Mouse (Mus musculus): ENCODE results near the gene Fitm2. TPM values are rescaled to one million over a fixed set of nuclear protein-coding genes. Genes with fewer than 3 reads are reported as not detected.

Gene Fitm2
- total RNA-seq, 2 experiments from 2014 or later: 83.6 to 87.8 TPM

DNA sequence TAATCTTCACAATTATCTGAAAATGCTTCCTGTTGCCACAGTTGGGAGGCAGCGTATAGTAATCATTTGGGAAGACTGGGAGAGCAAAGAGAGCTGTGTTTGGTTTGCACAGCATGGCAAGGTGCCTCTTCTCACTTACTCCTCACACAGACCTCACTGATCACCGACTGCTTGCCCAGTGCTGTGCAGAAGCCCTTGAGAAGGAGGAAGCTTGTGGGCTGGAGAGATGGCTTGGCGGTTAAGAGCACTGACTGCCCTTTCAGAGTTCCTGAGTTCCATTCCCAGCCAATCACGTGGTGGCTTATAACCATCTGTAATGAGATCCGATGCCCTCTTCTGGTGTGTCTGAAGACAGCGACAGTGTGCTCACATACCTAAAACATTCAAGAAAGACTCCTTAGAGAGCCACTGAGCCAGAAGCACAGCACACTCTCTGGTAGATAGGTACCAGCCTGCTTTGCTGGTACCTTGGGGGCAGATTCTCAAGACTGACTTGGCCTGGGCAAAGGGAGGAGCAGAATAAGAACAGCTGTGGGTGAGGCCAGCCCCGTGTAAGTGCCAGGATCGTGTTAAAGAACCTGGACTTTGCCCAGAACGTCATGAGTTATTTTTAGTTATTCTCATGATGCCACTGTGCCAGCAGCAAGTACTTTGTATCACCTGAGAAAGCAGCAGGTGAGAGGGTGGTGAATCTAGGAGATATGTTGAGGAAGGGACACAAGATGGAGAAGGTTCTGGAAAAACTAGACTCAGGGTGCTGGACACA is 49.4 kb downstream of the Fitm2 start:
- no peak for DNase-seq

DNA sequence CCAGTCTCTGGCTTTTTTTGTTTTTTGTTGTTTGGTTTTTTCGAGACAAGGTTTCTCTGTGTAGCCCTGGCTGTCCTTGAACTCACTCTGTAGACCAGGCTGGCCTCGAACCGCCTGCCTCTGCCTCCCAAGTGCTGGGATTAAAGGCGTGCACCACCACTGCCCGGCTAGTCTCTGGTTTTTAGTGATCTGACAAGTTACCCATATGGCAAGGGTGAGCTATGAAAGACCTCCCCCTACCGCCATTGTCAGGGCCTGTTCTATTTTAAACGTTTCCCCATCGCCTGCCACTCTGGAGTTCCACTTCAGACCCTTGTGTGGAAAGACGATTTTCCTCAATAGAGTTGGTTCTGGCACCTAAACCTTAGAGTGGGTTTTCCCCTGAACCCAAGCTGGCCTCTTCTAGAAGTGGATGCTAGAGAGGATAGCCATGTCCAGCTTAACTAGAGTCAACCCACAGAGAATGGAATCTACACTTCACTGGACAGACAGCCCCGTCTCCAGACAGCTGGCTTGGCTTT is 52.0 kb downstream of the Fitm2 start:
- DNase-seq: no peak

DNA sequence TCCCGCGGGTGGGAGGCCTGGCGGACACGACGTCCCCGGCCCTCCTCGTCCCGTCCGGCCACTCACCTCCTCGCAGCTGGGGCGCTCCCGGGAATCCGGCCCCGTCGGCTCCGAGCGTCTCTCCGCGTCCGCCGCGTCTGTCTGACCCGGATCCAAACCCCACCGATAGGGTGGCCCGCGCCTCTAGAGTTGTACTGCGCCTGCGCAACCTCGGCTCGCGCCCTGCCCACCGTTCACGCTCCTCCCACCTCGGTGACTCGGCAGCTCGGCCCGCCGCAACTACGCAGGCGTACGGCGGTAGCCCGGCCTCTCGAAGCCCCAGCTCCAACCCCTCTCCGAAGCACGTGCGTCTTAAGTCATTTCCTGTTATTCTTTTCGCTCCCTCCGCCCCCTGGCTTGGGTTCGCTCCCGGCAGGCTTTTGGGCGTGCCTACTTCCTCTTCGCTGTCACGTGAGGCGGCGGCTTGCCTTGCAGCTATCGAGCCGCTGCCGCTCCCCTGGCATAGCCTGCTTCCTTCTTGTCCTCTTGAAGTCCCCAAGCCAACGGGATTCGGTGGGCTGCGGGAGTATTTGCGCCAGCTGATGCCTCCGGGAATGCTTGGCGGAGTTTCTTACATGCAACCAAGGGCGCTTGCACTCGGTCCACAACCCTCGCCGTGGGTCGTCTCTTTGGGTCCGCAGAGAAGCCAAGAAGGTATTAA is 52.9 kb downstream of the Fitm2 start:
- peak; percentile 99 to 100 for DNase-seq

DNA sequence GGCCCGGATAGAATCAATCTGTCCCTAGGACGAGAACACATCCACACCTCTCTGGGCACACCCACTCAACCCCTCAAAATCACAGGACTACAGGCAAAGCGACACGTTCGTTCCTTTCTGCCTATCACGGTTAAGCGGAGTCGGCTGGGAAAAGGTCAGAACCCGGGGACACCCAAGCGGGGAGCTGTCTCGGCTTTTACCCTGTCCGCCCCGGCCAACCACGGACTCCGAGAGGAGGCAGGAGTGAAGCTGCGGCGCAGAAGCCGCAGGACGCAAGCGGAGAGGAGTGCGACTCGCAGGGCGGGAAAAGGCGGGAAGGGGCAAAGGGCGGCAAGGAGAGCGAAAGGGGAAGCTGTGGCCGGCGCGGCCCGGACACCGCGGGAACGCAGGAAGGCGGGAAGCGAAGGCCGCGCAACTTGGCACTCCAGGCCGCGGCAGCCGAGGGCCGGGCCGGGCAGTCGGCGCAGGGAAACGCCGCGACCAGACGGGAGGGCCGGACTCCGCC is 53.5 kb downstream of the Fitm2 start:
- no peak for DNase-seq

DNA sequence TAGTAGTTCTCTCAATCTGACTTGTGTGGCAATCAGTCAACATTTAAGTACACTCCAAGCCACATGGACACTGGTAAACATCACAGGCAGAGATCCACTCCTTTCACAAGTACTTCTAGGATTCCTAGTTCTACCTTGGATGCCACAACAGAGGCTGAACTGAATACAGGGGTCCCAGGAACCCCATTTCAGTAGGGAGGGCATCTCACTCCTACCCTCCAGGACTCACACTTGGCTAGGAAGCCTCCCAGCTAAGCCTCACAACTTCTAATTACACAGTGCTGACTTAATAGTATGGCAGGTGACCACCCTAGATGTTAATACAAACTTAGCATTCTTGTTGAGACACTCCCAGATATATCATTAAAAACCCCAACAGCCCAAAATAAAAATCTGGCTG is 54.6 kb downstream of the Fitm2 start:
- DNase-seq: no peak

DNA sequence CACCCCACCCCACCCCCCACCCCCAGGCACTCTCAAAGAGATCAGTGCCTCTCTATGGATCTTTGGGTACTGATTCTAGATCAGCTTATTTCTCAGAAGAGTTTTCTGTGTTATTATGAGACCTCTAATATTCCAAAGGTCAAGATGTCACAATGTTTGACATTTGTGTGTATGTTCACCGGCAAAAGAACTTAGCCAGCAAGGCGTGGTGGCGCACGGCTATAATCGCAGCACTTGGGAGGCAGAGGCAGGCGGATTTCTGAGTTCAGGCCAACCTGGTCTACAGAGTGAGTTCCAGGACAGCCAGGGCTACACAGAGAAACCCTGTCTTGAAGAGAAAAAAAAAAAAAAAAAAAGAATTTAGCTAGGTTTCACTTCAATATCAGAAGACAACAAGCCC is 55.4 kb downstream of the Fitm2 start:
- no peak for DNase-seq

Other genes with a start within 250 kb of the Fitm2 start
- 1 to 10 TPM; 3.4 to 5.3 TPM for gene Jph2, start 74.6 kb downstream of the Fitm2 start, total RNA-seq (2021)
- gene Oser1, start 47.9 kb downstream of the Fitm2 start, total RNA-seq (2021): 10 to 100 TPM; 37.2 to 43.4 TPM
- gene Gdap1l1, start 34.2 kb downstream of the Fitm2 start, total RNA-seq (2021): 1 to 10 TPM; 2.8 to 3.1 TPM
- not detected for gene R3hdml, start 19.7 kb upstream of the Fitm2 start, total RNA-seq (2021)
- gene Hnf4a, start 34.2 kb upstream of the Fitm2 start, total RNA-seq (2021): under 1 TPM in 1 of 2 experiments, not detected in 1; 0.40 TPM
- gene Ttpal, start 129.7 kb upstream of the Fitm2 start, total RNA-seq (2021): 10 to 100 TPM; 22.7 to 34.8 TPM
- gene Serinc3, start 172.5 kb upstream of the Fitm2 start, total RNA-seq (2021): 100 to 1,000 TPM; 565 to 629 TPM
- gene Pkig, start 185.8 kb upstream of the Fitm2 start, total RNA-seq (2021): 10 to 100 TPM; 45.0 to 46.0 TPM